Mouse (Mus musculus) kidney, postnatal 0 days (tissue): ENCODE data around the gene Zfp518a. TPM values are rescaled to one million over a fixed set of nuclear protein-coding genes. Genes with fewer than 3 reads are reported as not detected.

Experiments used
- ATAC-seq: fragments of 200-750 bp; cut with Nextera tagmentation; replicated peaks from 2 replicates; pipeline ENCODE4 v1.8.0; 2017; ENCODE audit warnings: low read depth, moderate number of reproducible peaks, moderate TSS enrichment, moderate library complexity; ENCODE audit not compliant: low FRiP score
- DNase-seq: peaks from one replicate; pipeline ENCODE4 v3.0.0-alpha.2; 2016; ENCODE audit warnings: low spot score
- H3K27ac ChIP-seq: fragments of 300-500 bp; sonication (generic); 2 replicates; pipeline ENCODE4 v1.5.1; 2014; ENCODE audit warnings: mild to moderate bottlenecking
- H3K27me3 ChIP-seq: fragments of 300-500 bp; sonication (generic); 2 replicates; pipeline ENCODE4 v1.6.1; 2014; ENCODE audit warnings: low read length, mixed read lengths; ENCODE audit not compliant: insufficient read depth
- H3K36me3 ChIP-seq: fragments of 300-500 bp; sonication (generic); 2 replicates; pipeline ENCODE4 v1.6.1; 2014; ENCODE audit warnings: low read length, mixed read lengths; ENCODE audit not compliant: insufficient read depth
- H3K4me1 ChIP-seq: fragments of 300-500 bp; sonication (generic); replicated peaks from 2 replicates; pipeline ENCODE4 v1.6.1; 2014; ENCODE audit warnings: antibody characterized with exemption, low read length, mixed read lengths; ENCODE audit not compliant: insufficient read depth
- H3K4me2 ChIP-seq: fragments of 300-500 bp; sonication (generic); 2 replicates; pipeline ENCODE4 v1.6.1; 2014; ENCODE audit warnings: mild to moderate bottlenecking, low read length, moderate library complexity, mixed read lengths
- H3K4me3 ChIP-seq: fragments of 300-500 bp; sonication (generic); replicated peaks from 2 replicates; pipeline ENCODE4 v1.5.1; 2014; ENCODE audit warnings: low read depth, low read length
- H3K9ac ChIP-seq: fragments of 300-500 bp; sonication (generic); 2 replicates; pipeline ENCODE4 v1.6.1; 2014; ENCODE audit warnings: low read depth, low read length
- H3K9me3 ChIP-seq: fragments of 300-500 bp; sonication (generic); replicated peaks from 2 replicates; pipeline ENCODE4 v1.6.1; 2016; ENCODE audit warnings: low read length, inconsistent platforms, mixed read lengths
- CTCF ChIP-seq: IDR thresholded peaks from 2 replicates; pipeline ENCODE4 v1.5.1; 2016; ENCODE audit warnings: antibody characterized with exemption, low read depth, mild to moderate bottlenecking, moderate library complexity
- WGBS: fragments of 180-500 bp; shearing (Covaris S2); extraction: QIAGEN DNeasy Blood & Tissue Kit; methylation state at CpG from one replicate; pipeline ENCODE4 v1.1.7; 2014; 5-methylcytosine and 5-hydroxymethylcytosine counted together
- polyA plus RNA-seq: library from polyadenylated mRNA; unstranded; fragments of >200 nt; fragmentation: Nextera tagmentation; extraction: Ambion mirVana; gene quantifications from 2 replicates; pipeline ENCODE4 v1.2.1, GENCODE M21; 2015

Zfp518a gene
- polyA plus RNA-seq, 1 experiment from 2014 or later, result 9.6 TPM

DNA sequence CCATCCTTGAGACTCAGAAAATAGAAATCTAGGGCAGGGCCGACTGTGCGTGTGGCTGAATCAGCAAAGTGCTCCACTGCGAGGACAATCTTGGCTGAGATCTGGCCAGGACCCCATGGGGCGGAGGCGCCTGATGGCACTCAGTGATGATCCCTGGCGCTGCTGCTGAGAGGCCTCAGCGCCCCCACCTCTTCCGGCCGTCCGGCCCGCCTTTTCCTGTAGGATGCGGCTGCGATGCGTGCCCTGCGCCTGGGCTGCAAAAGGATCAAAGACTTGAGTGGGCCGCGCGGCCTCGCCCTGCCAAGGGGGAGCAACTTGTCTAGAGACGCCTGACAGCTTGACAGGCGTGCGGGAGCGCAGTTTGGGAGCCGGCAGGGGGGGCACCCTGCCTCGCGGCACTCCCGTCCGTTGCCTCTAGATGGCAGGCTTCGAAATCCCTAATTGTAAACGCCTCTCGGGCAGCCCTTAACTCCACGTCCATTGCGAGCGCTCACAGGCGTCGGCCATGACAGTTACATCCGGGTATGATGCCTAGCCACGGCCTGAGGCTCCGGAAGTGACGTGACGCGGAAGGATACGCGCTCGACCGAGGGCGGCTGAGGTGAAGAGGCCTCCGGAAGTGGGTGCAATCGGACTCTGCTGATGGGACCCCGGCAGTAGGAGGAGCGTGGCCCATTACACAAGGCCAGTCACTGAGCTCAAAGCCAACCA is 21.4 kb upstream of the Zfp518a start:
- 2% methylated on average over 51 of the region's 51 CpGs for WGBS
- ATAC-seq, result peak; percentile 98

GRCm38 (mm10) chr19:40881700-40882099 is 12.8 kb upstream of the Zfp518a start:
- DNase-seq, result no peak
- no peak for TF ChIP-seq CTCF
- Histone ChIP-seq H3K27me3 (peaks cover 27% of the 10 kb centered on the region), H3K9ac (no peak overlapping the region), H3K4me3 (no peak overlapping the region), H3K9me3 (no peaks in the 10 kb centered on the region), H3K27ac (no peak overlapping the region), H3K36me3 (no peaks in the 10 kb centered on the region), H3K4me2 (no peak overlapping the region), H3K4me1 (no peaks in the 10 kb centered on the region)
- WGBS, result 85% methylated on average over 4 of the region's 4 CpGs
- no peak for ATAC-seq

More for the DNA sequence above, 21.4 kb upstream of the Zfp518a start:
- no peaks in the 10 kb centered on the region for H3K9me3 ChIP-seq
- TF ChIP-seq CTCF, result peak; percentile 69
- H3K27ac ChIP-seq, result peak overlapping the region; percentile 74
- peak overlapping the region; percentile 67 for H3K4me2 ChIP-seq
- peak overlapping the region; percentile 38 for H3K4me3 ChIP-seq
- H3K4me1 ChIP-seq, result no peaks in the 10 kb centered on the region
- H3K36me3 ChIP-seq, result no peaks in the 10 kb centered on the region
- peak; percentile 97 for DNase-seq
- no peak overlapping the region; the same call in 1 of the 2 replicates for H3K9ac ChIP-seq
- peaks cover 14% of the 10 kb centered on the region for H3K27me3 ChIP-seq

- no peak for ATAC-seq
- WGBS, result 89% methylated on average over 1 of the region's 1 CpGs
- TF ChIP-seq CTCF, result no peak
- Histone ChIP-seq H3K36me3 (no peaks in the 10 kb centered on the region), H3K9me3 (0 out of 2 replicates have a peak, but pooled peaks cover 3% of the 10 kb centered on the region), H3K4me1 (no peaks in the 10 kb centered on the region), H3K27ac (no peak overlapping the region), H3K9ac (no peak overlapping the region), H3K27me3 (peaks cover 34% of the 10 kb centered on the region), H3K4me2 (no peak overlapping the region), H3K4me3 (no peak overlapping the region)
- DNase-seq, result no peak
Observed at GRCm38 (mm10) chr19:40888887-40889286, 5.6 kb upstream of the Zfp518a start.

GRCm38 (mm10) chr19:40894071-40894506 is 416 bp upstream of the Zfp518a start:
- ATAC-seq, result peak; percentile 16; the same call in 1 of the 2 replicates
- 56% methylated on average over 21 of the region's 21 CpGs for WGBS

GRCm38 (mm10) chr19:40895393-40895703 is 843 bp downstream of the Zfp518a start:
- 2% methylated on average over 6 of the region's 6 CpGs for WGBS

More at GRCm38 (mm10) chr19:40894071-40894506, 416 bp upstream of the Zfp518a start:
- DNase-seq, result no peak
- Histone ChIP-seq H3K4me3 (peak overlapping the region; percentile 72), H3K4me2 (peak overlapping the region; percentile 77), H3K9ac (peak overlapping the region; percentile 66), H3K27me3 (peaks cover 17% of the 10 kb centered on the region), H3K27ac (peak overlapping the region; percentile 87), H3K9me3 (0 out of 2 replicates have a peak, but pooled peaks cover 5% of the 10 kb centered on the region), H3K36me3 (no peaks in the 10 kb centered on the region), H3K4me1 (no peaks in the 10 kb centered on the region)
- TF ChIP-seq CTCF, result no peak

GRCm38 (mm10) chr19:40931581-40932369 is 37.3 kb downstream of the Zfp518a start:
- H3K9ac ChIP-seq, result no peak overlapping the region
- no peaks in the 10 kb centered on the region for H3K27me3 ChIP-seq
- ATAC-seq, result no peak
- no peak overlapping the region for H3K4me2 ChIP-seq
- DNase-seq, result peak; percentile 19
- no peaks in the 10 kb centered on the region for H3K9me3 ChIP-seq
- no peaks in the 10 kb centered on the region for H3K36me3 ChIP-seq
- no peak overlapping the region for H3K4me3 ChIP-seq
- no peaks in the 10 kb centered on the region for H3K4me1 ChIP-seq
- WGBS, result 70% methylated on average over 9 of the region's 9 CpGs
- H3K27ac ChIP-seq, result no peak overlapping the region
- TF ChIP-seq CTCF, result no peak

More at GRCm38 (mm10) chr19:40895393-40895703, 843 bp downstream of the Zfp518a start:
- Histone ChIP-seq H3K4me3 (peak overlapping the region; percentile 72), H3K9ac (peak overlapping the region; percentile 66), H3K4me1 (no peaks in the 10 kb centered on the region), H3K27ac (peak overlapping the region; percentile 87), H3K9me3 (0 out of 2 replicates have a peak, but pooled peaks cover 5% of the 10 kb centered on the region), H3K36me3 (no peaks in the 10 kb centered on the region), H3K27me3 (peaks cover 10% of the 10 kb centered on the region; the same call in 1 of the 2 replicates), H3K4me2 (peak overlapping the region; percentile 77)
- no peak for TF ChIP-seq CTCF
- ATAC-seq, result no peak
- DNase-seq, result peak; percentile 27
